Mouse (Mus musculus) spleen, postnatal 4 days (tissue): Measurements from ENCODE around the gene Clgn.
A peak's percentile ranks its signal among the peaks of the same experiment; 100 is the strongest.

ENCODE experiments used
- DNase-seq, 2 experiments: peaks; one replicate each; pipeline ENCODE4 v3.0.0; 2022; ENCODE audit warnings: low spot score in 2 of 2

Clgn gene

DNA sequence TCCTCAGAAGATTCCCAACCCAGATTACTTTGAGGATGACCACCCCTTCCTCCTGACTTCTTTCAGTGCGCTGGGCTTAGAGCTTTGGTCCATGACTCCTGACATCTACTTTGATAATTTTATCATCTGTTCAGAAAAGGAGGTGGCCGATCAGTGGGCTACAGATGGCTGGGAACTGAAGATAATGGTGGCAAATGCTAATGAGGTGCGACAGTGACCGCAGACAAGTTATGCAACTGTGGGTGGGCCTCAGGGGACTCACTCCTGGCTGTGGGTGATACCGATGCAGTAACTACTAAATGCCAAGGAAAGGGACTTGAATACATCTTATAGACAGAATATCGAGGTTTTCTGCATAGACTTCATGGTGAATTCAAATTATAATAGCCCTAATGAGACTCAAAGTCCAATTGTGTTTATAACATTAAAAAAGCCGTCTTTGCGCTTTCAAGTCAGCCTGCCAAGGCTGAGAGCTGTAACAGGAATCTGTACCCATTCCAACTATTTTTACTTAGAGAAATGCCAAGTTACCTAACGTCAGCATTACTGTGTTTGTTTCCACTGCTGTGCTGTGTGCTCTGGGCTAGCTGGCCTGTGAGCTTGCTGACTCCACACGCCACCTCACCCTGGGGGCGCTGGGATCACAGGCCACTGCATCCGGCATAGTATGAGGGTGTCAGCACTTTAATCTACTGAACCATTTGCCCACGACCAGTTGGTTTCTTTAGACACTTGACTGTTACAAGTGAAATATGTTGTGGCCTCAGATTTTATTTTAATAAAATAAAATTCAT is 33.6 kb downstream of the Clgn start:
- DNase-seq = peak in 1 of 2 experiments; percentile 72

- no peak for DNase-seq
Measured at GRCm38 (mm10) chr8:83425202-83425601, 35.5 kb downstream of the Clgn start.

DNA sequence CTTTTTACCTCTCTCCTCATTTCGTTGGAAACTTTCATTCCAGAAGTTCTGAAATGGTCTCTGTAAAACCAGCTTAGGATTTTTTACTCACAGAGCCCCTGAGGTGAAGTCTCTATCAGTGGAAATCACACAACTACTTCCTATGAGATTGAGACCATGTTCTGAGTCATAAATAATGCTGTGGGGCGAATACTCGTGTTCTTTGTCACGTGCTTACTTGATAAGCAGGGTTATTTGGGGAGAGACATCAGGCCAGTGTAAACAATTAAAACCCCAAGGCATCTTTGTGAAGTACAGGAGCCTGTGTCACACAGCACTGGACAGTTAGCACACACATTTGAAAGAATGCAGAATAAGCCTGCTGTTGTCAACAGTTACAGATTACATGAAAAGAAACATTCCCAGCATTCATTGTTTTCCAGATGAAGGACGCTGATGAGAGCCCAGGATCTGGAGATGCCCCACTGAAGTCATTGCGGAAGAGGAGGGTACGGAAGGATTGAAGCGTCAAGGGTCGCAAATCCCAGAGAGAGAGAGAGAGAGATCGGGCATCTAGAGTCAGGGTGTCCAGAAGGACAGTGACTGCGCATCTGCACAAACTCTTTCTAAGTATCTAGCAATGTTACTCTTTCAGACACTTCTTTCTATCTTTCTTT is 36.6 kb downstream of the Clgn start:
- no peak for DNase-seq

DNA sequence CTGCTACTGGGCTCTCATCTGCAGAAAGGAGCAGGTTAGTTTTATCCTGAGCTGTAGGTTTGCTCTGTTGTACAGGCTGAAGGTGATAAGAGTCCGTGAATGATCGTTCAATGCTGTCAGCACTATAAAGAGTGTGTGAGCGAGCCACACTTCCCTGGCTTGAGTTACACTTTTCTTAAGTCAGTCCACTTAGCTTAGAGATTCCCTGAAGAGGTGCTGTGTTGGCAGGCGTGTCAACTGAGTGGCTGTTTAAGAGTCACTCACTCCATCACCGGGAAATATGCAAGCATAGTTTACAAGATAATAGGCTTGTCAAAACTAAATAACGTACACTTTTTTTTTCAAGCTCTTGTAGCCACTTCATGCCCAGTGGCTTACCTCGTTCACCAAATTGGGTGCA is 37.3 kb downstream of the Clgn start:
- DNase-seq = peak in 1 of 2 experiments; percentile 55

DNA sequence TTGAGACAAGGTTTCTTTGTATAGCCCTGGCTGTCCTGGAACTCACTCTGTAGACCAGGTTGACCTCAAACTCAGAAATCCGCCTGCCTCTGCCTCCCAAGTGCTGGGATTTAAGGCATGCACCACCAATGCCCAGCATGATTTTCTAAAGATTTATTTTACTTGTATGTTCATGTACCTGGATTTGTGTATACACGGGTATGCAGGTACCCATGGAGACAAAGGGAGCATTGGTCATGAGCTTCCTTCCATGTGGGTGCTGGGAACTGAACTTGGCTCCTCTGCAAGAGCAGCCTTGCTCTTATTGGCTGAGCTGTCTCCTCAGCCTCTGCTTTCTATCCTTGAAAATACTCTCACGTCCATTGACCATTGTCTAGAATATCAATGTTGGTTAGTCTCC is 39.0 kb downstream of the Clgn start:
- DNase-seq = peak in 1 of 2 experiments; percentile 55

DNA sequence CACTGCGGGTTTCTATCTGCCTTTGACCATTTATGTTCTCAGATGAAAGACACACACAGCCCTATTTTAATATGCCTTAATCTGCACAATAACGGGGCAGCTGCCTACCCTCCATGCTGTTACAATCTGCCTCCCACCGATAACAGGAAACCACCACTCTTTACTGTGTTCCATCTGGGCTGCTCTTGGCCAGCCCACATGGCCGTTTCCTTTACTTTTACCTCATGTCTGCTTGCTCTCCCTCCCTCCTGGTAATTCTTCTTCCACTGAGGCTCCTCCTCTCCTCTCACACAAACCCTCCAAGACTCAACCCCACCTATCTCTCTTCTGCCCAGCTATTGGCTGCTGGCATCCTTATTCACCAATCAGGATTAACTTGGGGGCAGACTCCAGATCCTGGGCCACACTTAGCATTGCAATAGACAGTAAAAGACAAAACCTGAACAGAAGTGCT is 39.4 kb downstream of the Clgn start:
- peak; percentile 60 to 64 for DNase-seq

- DNase-seq = no peak
Measured at GRCm38 (mm10) chr8:83437077-83437476, 47.4 kb downstream of the Clgn start.

GRCm38 (mm10) chr8:83441656-83442242 is 52.1 kb downstream of the Clgn start:
- peak in 1 of 2 experiments; percentile 33 for DNase-seq

DNA sequence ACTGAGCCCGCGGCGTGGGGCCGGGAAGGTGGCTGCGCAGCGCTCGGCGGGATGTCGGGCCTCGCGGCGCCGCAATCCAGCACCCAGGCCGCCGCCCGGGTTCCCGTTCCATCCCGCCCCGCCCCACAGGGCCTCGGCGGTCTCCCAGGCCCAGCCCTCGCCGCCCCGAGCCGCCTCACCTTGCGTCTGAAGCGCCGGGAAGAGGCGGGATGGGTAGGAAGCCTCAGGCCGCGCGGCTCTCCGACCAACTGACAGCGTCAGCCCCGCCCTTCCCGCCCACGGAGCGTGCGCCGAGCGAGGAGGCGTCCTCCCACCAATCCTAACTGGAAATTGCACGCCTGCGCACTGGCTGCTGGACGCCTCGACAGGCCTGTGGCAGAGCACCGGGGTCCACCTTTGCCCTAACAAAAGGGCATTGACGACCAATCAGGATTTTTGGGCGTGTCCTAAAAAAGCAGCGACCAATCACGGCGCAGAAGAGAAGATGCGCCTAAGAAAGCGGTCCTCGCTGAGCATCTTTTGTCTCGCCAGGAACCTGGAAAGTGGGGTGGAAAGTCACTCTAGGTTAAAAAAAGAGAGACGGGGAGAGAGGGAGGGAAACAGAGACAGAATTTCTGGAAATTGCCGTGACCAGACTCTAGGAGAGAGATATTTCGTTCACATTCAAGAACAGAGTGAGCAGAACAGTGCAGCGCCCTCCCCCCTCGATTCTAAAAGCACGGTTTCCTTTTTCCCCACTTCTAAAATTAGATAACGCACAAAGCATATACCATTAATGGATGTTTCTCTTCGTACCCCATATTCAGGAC is 52.8 kb downstream of the Clgn start:
- peak; percentile 97 to 98 for DNase-seq

DNA sequence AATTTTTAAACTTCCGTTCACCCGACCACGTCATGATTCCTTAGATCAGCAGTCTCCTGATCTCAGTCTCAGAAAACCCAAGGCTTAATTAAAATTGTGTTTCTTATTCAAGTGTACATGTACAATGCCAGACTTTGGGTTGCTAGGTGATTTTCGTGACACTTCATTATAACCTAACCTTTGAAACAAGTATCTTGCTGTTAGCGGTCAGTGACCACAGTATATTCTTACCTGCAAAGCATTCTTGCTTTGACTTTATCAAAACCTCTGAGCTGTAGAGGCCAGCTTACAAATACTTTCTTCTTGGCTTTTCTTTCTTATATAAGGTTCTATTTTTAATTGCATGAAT is 53.4 kb downstream of the Clgn start:
- no peak for DNase-seq

DNA sequence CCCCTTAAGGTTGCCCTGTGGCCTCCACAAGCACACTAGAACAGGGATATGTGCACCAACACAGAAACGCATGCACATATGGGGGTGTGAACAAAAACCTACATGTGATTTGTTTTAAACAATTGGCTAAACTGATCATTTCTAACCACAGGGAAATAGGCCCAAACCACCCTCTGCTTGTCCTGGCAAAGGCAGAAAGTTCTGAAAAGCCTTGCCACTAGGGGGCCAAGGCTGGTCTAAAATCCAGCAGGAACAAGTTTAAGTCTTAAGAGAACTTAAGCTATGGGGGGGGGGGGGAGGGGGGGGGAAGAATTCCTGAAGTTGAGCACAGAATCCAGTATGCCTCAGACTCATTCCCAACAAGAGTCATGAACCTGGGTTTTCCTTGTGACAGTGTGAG is 60.3 kb downstream of the Clgn start:
- peak in 1 of 2 experiments; percentile 35 for DNase-seq

DNA sequence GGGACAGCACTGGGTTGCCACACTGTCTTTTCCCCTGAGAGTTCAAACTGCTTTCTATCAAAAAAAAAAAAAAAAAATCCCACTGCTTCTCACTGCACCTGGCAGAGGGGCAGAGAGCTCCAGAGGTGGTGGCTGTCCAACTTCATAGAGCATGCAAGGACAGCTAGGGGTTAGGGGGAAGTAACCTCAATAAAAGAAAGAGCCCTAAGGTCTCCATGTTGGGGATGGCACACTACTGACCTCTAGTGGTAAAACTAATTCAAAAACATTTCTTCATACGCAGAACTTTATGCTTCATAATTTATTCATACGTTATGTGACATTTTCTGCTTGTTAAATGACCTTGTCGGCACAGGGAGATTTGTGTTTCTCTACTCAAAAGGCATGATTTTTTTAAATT is 61.4 kb downstream of the Clgn start:
- no peak for DNase-seq

DNA sequence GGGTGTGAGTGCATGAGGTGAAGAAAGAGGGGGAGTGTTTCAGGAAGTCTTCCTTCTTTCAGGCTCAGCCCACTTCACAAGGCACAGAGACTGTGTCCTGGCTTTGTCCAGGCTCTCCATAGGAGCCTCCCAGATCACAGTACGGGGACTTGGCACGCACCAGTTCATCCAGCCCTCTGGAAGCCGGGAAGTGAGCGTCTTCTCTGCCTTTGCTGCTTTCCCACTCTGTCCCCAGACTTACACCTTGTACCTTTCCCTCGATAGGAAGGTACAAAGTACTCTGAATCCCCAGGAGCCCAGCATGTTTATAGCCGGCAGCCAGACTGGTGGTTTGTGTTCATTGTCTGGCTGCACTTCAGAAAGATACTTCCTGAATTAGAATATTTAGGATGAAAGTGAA is 67.5 kb downstream of the Clgn start:
- no peak for DNase-seq

GRCm38 (mm10) chr8:83458222-83458621 is 68.6 kb downstream of the Clgn start, which contains the start of gene Scoc:
Gene Scoc (minus strand): TSS chr8:83458391.
- no peak for DNase-seq

DNA sequence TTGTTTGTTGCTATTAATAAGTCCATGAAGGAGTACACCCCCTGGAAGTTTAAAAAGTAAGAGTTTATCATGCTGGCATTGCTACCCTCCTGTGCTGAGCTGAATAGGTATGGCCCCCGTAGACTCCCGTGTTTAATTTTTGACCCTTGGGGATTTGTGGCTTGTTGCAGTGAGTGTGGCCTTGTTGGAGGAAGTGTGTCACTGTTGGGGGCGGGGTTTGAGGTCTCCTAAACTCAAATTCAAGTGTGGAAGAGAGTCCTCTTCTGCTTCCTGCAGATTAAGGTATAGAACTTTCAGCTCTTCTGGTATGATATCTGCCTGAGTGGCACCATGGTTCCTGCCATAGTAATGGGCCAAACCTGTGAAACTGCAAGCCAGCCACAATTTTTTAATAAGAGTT is 69.9 kb downstream of the Clgn start:
- DNase-seq = no peak
